Mouse (Mus musculus): ENCODE measurements around the gene Pitpnb.

Pitpnb gene

GRCm38 (mm10) chr5:111344721-111345400 is 14.3 kb downstream of the Pitpnb start:
- no peak for DNase-seq (ENCODE audit: low read depth, low spot score)

GRCm38 (mm10) chr5:111356811-111357617 is 26.5 kb downstream of the Pitpnb start:
- DNase-seq (ENCODE audit: low read depth, low spot score) = no peak

- peak; percentile 25 for DNase-seq (ENCODE audit: low read depth, low spot score)
Observed at GRCm38 (mm10) chr5:111360546-111360945, 30.0 kb downstream of the Pitpnb start.

GRCm38 (mm10) chr5:111361058-111361457 is 30.5 kb downstream of the Pitpnb start:
- no peak for DNase-seq (ENCODE audit: low read depth, low spot score)

GRCm38 (mm10) chr5:111361846-111362245 is 31.3 kb downstream of the Pitpnb start:
- no peak for DNase-seq (ENCODE audit: low read depth, low spot score)

- no peak for DNase-seq (ENCODE audit: low read depth, low spot score)
Observed at GRCm38 (mm10) chr5:111363446-111364062, 33.0 kb downstream of the Pitpnb start.

GRCm38 (mm10) chr5:111364533-111364932 is 34.0 kb downstream of the Pitpnb start:
- DNase-seq (ENCODE audit: low read depth, low spot score) = peak; percentile 76

- no peak for DNase-seq (ENCODE audit: low read depth, low spot score)
Observed at GRCm38 (mm10) chr5:111366140-111366539, 35.6 kb downstream of the Pitpnb start.

GRCm38 (mm10) chr5:111367937-111368517 is 37.5 kb downstream of the Pitpnb start:
- no peak for DNase-seq (ENCODE audit: low read depth, low spot score)

- no peak for DNase-seq (ENCODE audit: low read depth, low spot score)
Observed at GRCm38 (mm10) chr5:111368576-111368975, 38.0 kb downstream of the Pitpnb start.

- no peak for DNase-seq (ENCODE audit: low read depth, low spot score)
Observed at GRCm38 (mm10) chr5:111375616-111376015, 45.1 kb downstream of the Pitpnb start.

- no peak for DNase-seq (ENCODE audit: low read depth, low spot score)
Observed at GRCm38 (mm10) chr5:111376276-111377020, 45.9 kb downstream of the Pitpnb start.

GRCm38 (mm10) chr5:111378126-111378993 is 47.8 kb downstream of the Pitpnb start:
- DNase-seq (ENCODE audit: low read depth, low spot score) = no peak

GRCm38 (mm10) chr5:111383335-111383734 is 52.8 kb downstream of the Pitpnb start:
- DNase-seq (ENCODE audit: low read depth, low spot score) = no peak

- DNase-seq (ENCODE audit: low read depth, low spot score) = no peak
Observed at GRCm38 (mm10) chr5:111390911-111391310, 60.3 kb downstream of the Pitpnb start.

- no peak for DNase-seq (ENCODE audit: low read depth, low spot score)
Observed at GRCm38 (mm10) chr5:111391485-111391884, 60.9 kb downstream of the Pitpnb start.

- peak; percentile 63 for DNase-seq (ENCODE audit: low read depth, low spot score)
Observed at GRCm38 (mm10) chr5:111393346-111394197, 63.0 kb downstream of the Pitpnb start.

GRCm38 (mm10) chr5:111394198-111395053 is 63.9 kb downstream of the Pitpnb start:
- DNase-seq (ENCODE audit: low read depth, low spot score) = no peak

- no peak for DNase-seq (ENCODE audit: low read depth, low spot score)
Observed at GRCm38 (mm10) chr5:111395771-111396170, 65.2 kb downstream of the Pitpnb start.
